Mouse (Mus musculus) myocyte (in vitro differentiated cells): ENCODE results near the gene Olfr884.

Source experiments
- CEBPB ChIP-seq: IDR thresholded peaks from 2 replicates; pipeline ENCODE4 v1.6.1; 2011; ENCODE audit warnings: mild to moderate bottlenecking, moderate library complexity; ENCODE audit not compliant: poor library complexity, insufficient read depth, severe bottlenecking
- E2F4 ChIP-seq: IDR thresholded peaks from one replicate; pipeline ENCODE4 v1.6.1; 2011; ENCODE audit warnings: mild to moderate bottlenecking, control low read depth, moderate library complexity; ENCODE audit not compliant: insufficient read depth
- MAX ChIP-seq: IDR thresholded peaks from one replicate; pipeline ENCODE4 v1.6.1; 2011; ENCODE audit warnings: low read depth, mild to moderate bottlenecking, control low read depth
- MYOD1 ChIP-seq, 3 experiments: IDR thresholded peaks; one replicate each; pipeline ENCODE4 v1.6.1; 2011; ENCODE audit warnings: control low read depth in 2 of 3, low read depth in 2 of 3, mild to moderate bottlenecking in 2 of 3, moderate library complexity in 1 of 3; ENCODE audit not compliant: insufficient read length in 2 of 3, control insufficient read depth in 1 of 3
- MYOG ChIP-seq, 3 experiments: IDR thresholded peaks; one replicate each; pipeline ENCODE4 v1.6.1; 2011; ENCODE audit warnings: control low read depth in 2 of 3, low read depth in 2 of 3, mild to moderate bottlenecking in 2 of 3; ENCODE audit not compliant: insufficient read length in 2 of 3, control insufficient read depth in 1 of 3, insufficient read depth in 1 of 3
- POLR2A ChIP-seq: IDR thresholded peaks from one replicate; pipeline ENCODE4 v1.6.1; 2011; ENCODE audit warnings: low read depth, mild to moderate bottlenecking, control low read depth, moderate library complexity; ENCODE audit not compliant: insufficient read length
- POLR2AphosphoS2 ChIP-seq: IDR thresholded peaks from one replicate; pipeline ENCODE4 v1.6.1; 2011; ENCODE audit warnings: low read depth, control low read depth; ENCODE audit not compliant: insufficient read length
- REST ChIP-seq: IDR thresholded peaks from one replicate; pipeline ENCODE4 v1.6.1; 2011; ENCODE audit warnings: mild to moderate bottlenecking, control low read depth, moderate library complexity; ENCODE audit not compliant: insufficient read depth, insufficient read length
- SRF ChIP-seq: IDR thresholded peaks from one replicate; pipeline ENCODE4 v1.6.1; 2011; ENCODE audit warnings: low read depth; ENCODE audit not compliant: control insufficient read depth, insufficient read length
- TCF12 ChIP-seq: IDR thresholded peaks from one replicate; pipeline ENCODE4 v1.6.1; 2011; ENCODE audit warnings: mild to moderate bottlenecking, control low read depth; ENCODE audit not compliant: poor library complexity, insufficient read depth, severe bottlenecking
- USF1 ChIP-seq: IDR thresholded peaks from one replicate; pipeline ENCODE4 v1.6.1; 2011; ENCODE audit warnings: low read depth, mild to moderate bottlenecking, control low read depth, moderate library complexity

GRCm38 (mm10) chr9:38083772-38084171 lies 37.4 kb downstream of the Olfr884 start, which contains the start of gene Olfr887:
- no peak for TF ChIP-seq MAX
- no peak for TF ChIP-seq POLR2A
- no peak for TF ChIP-seq USF1
- no peak for TF ChIP-seq MYOG (IDR thresholded peaks at IDR 0.05; ENCODE audit: control insufficient read depth in 1 of 3, insufficient read depth in 1 of 3, insufficient read length in 2 of 3, low read depth in 2 of 3)
- TF ChIP-seq CEBPB: no peak
- no peak for TF ChIP-seq TCF12
- TF ChIP-seq E2F4: no peak
- TF ChIP-seq SRF: no peak
- no peak for TF ChIP-seq MYOD1 (IDR thresholded peaks at IDR 0.05; ENCODE audit: control insufficient read depth in 1 of 3, insufficient read length in 2 of 3, low read depth in 2 of 3)
- no peak for TF ChIP-seq REST
- TF ChIP-seq POLR2AphosphoS2: no peak
